Mouse (Mus musculus) ES-Bruce4 (cell line): ENCODE results near the gene Dpp9.

Experiments used
- CTCF ChIP-seq: IDR thresholded peaks from one replicate; pipeline ENCODE4 v1.8.1; 2011; ENCODE audit warnings: low read depth, low read length
- EP300 ChIP-seq: IDR thresholded peaks from 2 replicates; pipeline ENCODE4 v1.6.1; 2011; ENCODE audit warnings: low read depth, low read length; ENCODE audit not compliant: insufficient read depth
- POLR2A ChIP-seq: IDR thresholded peaks from one replicate; pipeline ENCODE4 v1.8.1; 2011; ENCODE audit warnings: low read length; ENCODE audit not compliant: insufficient read depth

- TF ChIP-seq CTCF (no peak), EP300 (no peak), POLR2A (peak; percentile 56)
These were observed 56.4 kb downstream of the Dpp9 start, which contains the start of gene Tnfaip8l1 for GRCm38 (mm10) chr17:56162231-56162774.
